Mouse (Mus musculus) limb, embryonic 14.5 days (tissue): ENCODE results near the gene Hgfac. TPM values are rescaled to one million over a fixed set of nuclear protein-coding genes. Genes with fewer than 3 reads are reported as not detected.

Source experiments
- ATAC-seq: fragments of 200-750 bp; cut with Nextera tagmentation; 2 replicates; pipeline ENCODE4 v1.8.0; 2017; ENCODE audit warnings: low read depth, moderate number of reproducible peaks, moderate TSS enrichment; ENCODE audit not compliant: low FRiP score
- DNase-seq: peaks from one replicate; pipeline ENCODE4 v3.0.0-alpha.2; 2015; ENCODE audit warnings: low spot score
- H3K27ac ChIP-seq: fragments of 300-500 bp; sonication (generic); replicated peaks from 2 replicates; pipeline ENCODE4 v1.5.1; 2014; ENCODE audit warnings: low read depth, mild to moderate bottlenecking, low read length, moderate library complexity, mixed read lengths
- H3K27me3 ChIP-seq: fragments of 300-500 bp; sonication (generic); 2 replicates; pipeline ENCODE4 v1.6.1; 2014; ENCODE audit warnings: low read length, mixed read lengths; ENCODE audit not compliant: control insufficient read depth, insufficient read depth
- H3K36me3 ChIP-seq: fragments of 300-500 bp; sonication (generic); 2 replicates; pipeline ENCODE4 v1.6.1; 2014; ENCODE audit warnings: mild to moderate bottlenecking, low read length, moderate library complexity, mixed read lengths; ENCODE audit not compliant: control insufficient read depth, insufficient read depth
- H3K4me1 ChIP-seq: fragments of 300-500 bp; sonication (generic); 2 replicates; pipeline ENCODE4 v1.6.1; 2014; ENCODE audit warnings: antibody characterized with exemption, low read length, mixed read lengths; ENCODE audit not compliant: control insufficient read depth, insufficient read depth
- H3K4me2 ChIP-seq: fragments of 300-500 bp; sonication (generic); replicated peaks from 2 replicates; pipeline ENCODE4 v1.6.1; 2014; ENCODE audit warnings: low read depth, mild to moderate bottlenecking, low read length, moderate library complexity; ENCODE audit not compliant: severe bottlenecking
- H3K4me3 ChIP-seq: fragments of 300-500 bp; sonication (generic); replicated peaks from 2 replicates; pipeline ENCODE4 v1.5.1; 2014; ENCODE audit warnings: low read length
- H3K9ac ChIP-seq: fragments of 300-500 bp; sonication (generic); 2 replicates; pipeline ENCODE4 v1.6.1; 2014; ENCODE audit warnings: mild to moderate bottlenecking, low read depth, low read length, moderate library complexity; ENCODE audit not compliant: severe bottlenecking
- H3K9me3 ChIP-seq: fragments of 300-500 bp; sonication (generic); 2 replicates; pipeline ENCODE4 v1.6.1; 2016; ENCODE audit warnings: low read length; ENCODE audit not compliant: control insufficient read depth
- POLR2A ChIP-seq: fragments of 200-500 bp; IDR thresholded peaks from 2 replicates; pipeline ENCODE4 v1.8.0; 2012; ENCODE audit warnings: inconsistent platforms, mild to moderate bottlenecking, moderate library complexity, borderline replicate concordance; ENCODE audit not compliant: insufficient read depth, insufficient read length; ENCODE audit errors: extremely low read depth
- WGBS: fragments of 180-500 bp; shearing (Covaris S2); extraction: QIAGEN DNeasy Blood & Tissue Kit; methylation state at CpG from one replicate; pipeline ENCODE4 v1.1.7; 2014; 5-methylcytosine and 5-hydroxymethylcytosine counted together
- polyA plus RNA-seq, 2 experiments: library from polyadenylated mRNA; depleted of rRNA in 1 of 2; stranded (reverse) in 1 of 2; unstranded in 1 of 2; fragments of >200 nt; fragmentation: Nextera tagmentation in 1 of 2; extraction: Ambion mirVana in 1 of 2; gene quantifications; 2 replicates each; pipeline versions ENCODE4 v1.2.1 to v1.2.3; 2012 to 2014

Gene Hgfac
- polyA plus RNA-seq, 2 experiments: 0.28 to 2.8 TPM

DNA sequence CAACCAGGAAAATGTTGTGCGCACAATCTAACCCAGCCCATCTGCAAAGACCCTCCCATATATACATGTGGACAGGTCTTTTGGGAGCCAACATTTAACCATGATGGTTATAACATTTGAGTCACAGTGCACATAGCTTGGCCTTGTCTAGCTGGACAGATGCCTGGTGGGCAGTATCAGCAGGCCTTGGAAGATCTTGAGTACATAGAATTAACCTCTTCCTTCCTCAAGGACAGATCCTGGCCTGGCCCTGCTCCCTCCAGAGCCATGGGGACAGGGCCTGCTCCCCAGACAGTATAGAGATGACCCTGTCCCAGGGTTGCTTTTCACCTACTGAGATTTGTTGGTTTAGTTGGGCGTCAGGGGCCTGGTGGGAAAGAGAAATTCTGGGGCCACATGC is 28.5 kb downstream of the Hgfac start:
- no peak for TF ChIP-seq POLR2A
- Histone ChIP-seq H3K4me1 (no peaks in the 10 kb centered on the region), H3K9me3 (no peaks in the 10 kb centered on the region), H3K27me3 (no peaks in the 10 kb centered on the region), H3K36me3 (no peaks in the 10 kb centered on the region), H3K27ac (no peak overlapping the region), H3K9ac (no peak overlapping the region), H3K4me2 (no peak overlapping the region), H3K4me3 (no peak overlapping the region)
- DNase-seq (no peak), ATAC-seq (no peak)
- WGBS: 84% methylated on average over 2 of the region's 2 CpGs

DNA sequence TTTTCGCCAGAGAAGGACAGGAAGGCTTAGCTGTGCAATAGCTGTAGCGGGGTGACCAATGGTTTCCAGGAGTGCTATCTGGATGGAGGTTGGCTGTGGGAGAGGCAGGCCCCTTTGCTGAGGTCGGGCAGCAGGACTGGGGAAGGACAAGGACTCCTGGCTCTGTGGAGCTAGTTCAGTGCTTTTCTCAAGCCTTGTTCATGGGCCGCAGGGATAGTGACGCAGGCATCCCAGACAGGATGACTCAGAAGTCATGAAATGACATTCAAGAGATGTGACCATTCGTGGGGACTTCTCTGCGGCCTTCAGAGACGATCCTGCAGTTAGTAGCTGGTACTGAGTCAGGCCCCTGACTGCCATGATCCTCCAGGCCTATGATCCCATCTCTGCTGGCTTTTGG is 29.0 kb downstream of the Hgfac start:
- Histone ChIP-seq H3K9ac (no peak overlapping the region), H3K4me3 (no peak overlapping the region), H3K27ac (no peak overlapping the region), H3K36me3 (no peaks in the 10 kb centered on the region), H3K4me2 (no peak overlapping the region), H3K4me1 (no peaks in the 10 kb centered on the region), H3K9me3 (no peaks in the 10 kb centered on the region), H3K27me3 (no peaks in the 10 kb centered on the region)
- TF ChIP-seq POLR2A: no peak
- WGBS: 86% methylated on average over 8 of the region's 8 CpGs
- ATAC-seq: no peak
- DNase-seq: no peak

DNA sequence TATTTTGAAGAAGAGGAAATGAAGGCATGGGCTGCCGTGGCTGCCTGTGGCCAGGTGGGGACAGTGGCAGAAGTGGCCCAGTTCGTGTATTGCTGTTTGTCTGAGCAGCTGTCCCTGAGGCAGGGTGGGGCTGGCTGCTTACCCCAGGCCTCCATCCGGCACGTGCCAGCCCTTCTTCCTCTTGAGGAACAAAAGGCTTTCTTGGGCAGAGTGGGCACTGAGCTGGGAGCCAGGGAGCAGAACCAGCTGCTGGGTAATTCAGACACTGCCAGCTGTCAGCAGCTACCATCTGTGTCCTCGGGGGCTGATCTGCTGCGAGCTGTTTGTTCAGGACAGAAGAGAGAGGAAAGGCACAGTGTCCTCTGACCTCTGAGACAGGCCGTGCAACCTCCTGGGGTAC is 29.6 kb downstream of the Hgfac start:
- DNase-seq (peak; percentile 14), ATAC-seq (no peak)
- Histone ChIP-seq H3K9ac (no peak overlapping the region), H3K27ac (no peak overlapping the region), H3K27me3 (no peaks in the 10 kb centered on the region), H3K4me3 (no peak overlapping the region), H3K36me3 (no peaks in the 10 kb centered on the region), H3K4me1 (no peaks in the 10 kb centered on the region), H3K4me2 (no peak overlapping the region), H3K9me3 (no peaks in the 10 kb centered on the region)
- 62% methylated on average over 7 of the region's 7 CpGs for WGBS
- no peak for TF ChIP-seq POLR2A

DNA sequence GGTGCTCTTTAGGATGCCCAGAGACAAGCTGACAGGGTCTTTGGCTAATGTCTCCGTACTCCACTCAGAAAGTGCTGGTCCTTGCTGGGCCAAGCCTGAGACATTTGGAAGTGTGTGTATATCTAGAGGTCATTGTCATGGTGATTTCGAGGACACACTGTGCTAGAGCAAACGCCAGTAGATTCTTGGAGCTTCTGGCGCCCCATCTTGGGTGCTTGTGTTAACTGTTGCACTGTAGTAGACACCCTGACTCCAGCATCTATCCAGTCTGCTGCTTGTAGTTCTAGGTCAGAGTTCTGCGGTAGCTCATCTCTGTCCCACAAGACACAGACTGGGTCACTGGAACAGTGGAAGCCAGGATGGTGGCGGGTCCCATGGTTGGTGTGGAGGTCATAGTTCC is 30.5 kb downstream of the Hgfac start:
- no peaks in the 10 kb centered on the region for H3K36me3 ChIP-seq
- H3K4me2 ChIP-seq: no peak overlapping the region
- ATAC-seq: no peak
- 85% methylated on average over 6 of the region's 6 CpGs for WGBS
- DNase-seq: no peak
- H3K4me1 ChIP-seq: no peaks in the 10 kb centered on the region
- no peaks in the 10 kb centered on the region for H3K27me3 ChIP-seq
- no peaks in the 10 kb centered on the region for H3K9me3 ChIP-seq
- no peak overlapping the region for H3K4me3 ChIP-seq
- TF ChIP-seq POLR2A: no peak
- H3K27ac ChIP-seq: no peak overlapping the region
- no peak overlapping the region for H3K9ac ChIP-seq

DNA sequence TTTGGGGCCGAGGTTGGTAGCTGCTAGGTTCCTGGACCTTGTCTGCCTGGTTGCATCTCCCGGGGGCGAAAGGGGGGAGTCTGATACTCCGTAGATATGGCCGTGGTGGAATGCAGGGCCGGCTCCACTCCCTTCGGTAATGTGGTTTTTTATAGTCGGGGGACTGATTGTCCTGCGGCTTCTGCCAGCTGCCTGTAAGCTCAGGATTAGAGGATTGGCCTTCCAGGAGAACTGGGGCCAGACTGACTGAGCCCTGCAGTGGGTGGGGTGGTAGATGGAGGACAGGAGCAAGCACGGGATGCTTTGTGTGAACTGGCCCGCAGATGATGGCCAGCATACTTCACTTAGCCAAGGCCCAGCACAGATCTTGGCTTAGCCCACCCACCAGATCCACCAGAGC is 31.9 kb downstream of the Hgfac start:
- no peaks in the 10 kb centered on the region for H3K9me3 ChIP-seq
- H3K4me1 ChIP-seq: no peaks in the 10 kb centered on the region
- H3K36me3 ChIP-seq: no peaks in the 10 kb centered on the region
- no peak for DNase-seq
- no peak overlapping the region for H3K27ac ChIP-seq
- H3K4me2 ChIP-seq: no peak overlapping the region
- no peak for ATAC-seq
- H3K9ac ChIP-seq: no peak overlapping the region
- no peak for TF ChIP-seq POLR2A
- no peaks in the 10 kb centered on the region for H3K27me3 ChIP-seq
- 66% methylated on average over 11 of the region's 11 CpGs for WGBS
- H3K4me3 ChIP-seq: no peak overlapping the region

DNA sequence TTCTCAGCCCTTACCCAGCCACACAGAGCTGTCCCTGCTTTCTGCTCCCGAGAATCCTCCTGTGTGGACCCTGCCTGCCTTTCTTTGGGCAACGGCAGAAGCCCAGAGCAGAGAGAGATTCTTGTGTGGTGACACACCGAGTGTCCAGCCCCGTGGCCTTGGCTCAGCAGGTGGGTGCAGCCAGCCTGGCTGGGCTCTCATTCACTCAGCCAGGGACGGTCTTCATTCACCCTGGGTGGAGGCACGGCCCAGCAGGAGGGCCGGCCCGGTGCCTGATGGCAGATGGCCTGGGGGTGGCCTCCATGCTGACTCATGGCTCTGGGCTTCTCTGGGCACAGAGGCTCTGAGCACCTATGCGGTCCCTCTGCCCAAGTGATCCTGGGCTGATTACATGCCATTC is 32.7 kb downstream of the Hgfac start:
- 77% methylated on average over 9 of the region's 9 CpGs for WGBS
- no peaks in the 10 kb centered on the region for H3K36me3 ChIP-seq
- ATAC-seq (no peak), DNase-seq (no peak)
- 0 out of 2 replicates have a peak, but pooled peaks cover under 1% of the 10 kb centered on the region for H3K27me3 ChIP-seq
- H3K4me2 ChIP-seq: no peak overlapping the region
- H3K27ac ChIP-seq: no peak overlapping the region
- TF ChIP-seq POLR2A: no peak
- H3K9ac ChIP-seq: no peak overlapping the region
- no peaks in the 10 kb centered on the region for H3K9me3 ChIP-seq
- no peaks in the 10 kb centered on the region for H3K4me1 ChIP-seq
- H3K4me3 ChIP-seq: no peak overlapping the region
